Mouse (Mus musculus): Measurements from ENCODE around the gene Dcun1d4.

DNA sequence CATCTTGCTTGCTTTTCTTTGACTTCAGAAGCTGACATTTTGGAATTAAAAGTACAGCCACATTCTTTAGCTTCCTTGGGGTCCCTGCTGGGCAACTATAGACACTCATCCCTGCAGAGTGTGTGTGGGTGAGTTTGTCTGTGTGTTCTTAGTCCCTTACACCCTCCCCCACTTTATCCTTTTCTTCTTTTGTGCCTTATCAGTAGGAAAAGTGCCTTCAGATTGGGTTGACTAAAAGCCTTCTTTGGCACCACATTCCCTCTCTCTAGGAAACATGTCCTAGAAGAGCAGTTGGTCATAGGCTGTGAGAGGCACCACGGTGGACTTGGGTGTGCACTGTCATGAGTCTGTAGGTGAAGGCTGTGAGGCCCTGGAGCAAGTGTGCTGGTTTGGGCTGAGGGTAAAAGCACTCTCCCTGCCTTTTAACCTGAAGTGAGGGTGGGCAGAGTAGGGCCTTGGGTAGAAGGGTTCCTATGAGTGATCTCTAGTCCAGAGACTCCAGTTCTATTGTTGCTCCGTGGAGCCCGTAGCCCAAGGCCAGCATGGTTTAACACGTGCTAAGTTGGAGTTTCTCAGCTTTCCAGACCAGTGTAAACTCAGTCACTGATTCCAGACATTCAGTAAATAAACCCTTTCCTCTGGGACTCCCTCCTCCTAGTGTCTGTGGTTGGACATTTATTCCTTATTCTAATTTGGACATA, 43.6 kb downstream of the Dcun1d4 start:
- no peak for TF ChIP-seq TAL1 (IDR thresholded peaks at IDR 0.05; ENCODE audit: low read length)
- TF ChIP-seq GATA1 (IDR thresholded peaks at IDR 0.05; ENCODE audit: low read length), result no peak

Data from erythroblast, embryonic 14.5 days (primary cell).